Mouse (Mus musculus): Measurements from ENCODE around the gene Atxn7l1.

The Atxn7l1 gene

GRCm38 (mm10) chr12:33358345-33358744 is 210.9 kb downstream of the Atxn7l1 start:
- no peak for DNase-seq (ENCODE audit: low read depth in 1 of 2, low spot score in 2 of 2)

GRCm38 (mm10) chr12:33359209-33359608 is 211.7 kb downstream of the Atxn7l1 start:
- no peak for DNase-seq (ENCODE audit: low read depth in 1 of 2, low spot score in 2 of 2)

GRCm38 (mm10) chr12:33359878-33360482 is 212.5 kb downstream of the Atxn7l1 start:
- no peak for DNase-seq (ENCODE audit: low read depth in 1 of 2, low spot score in 2 of 2)

GRCm38 (mm10) chr12:33360729-33361128 is 213.2 kb downstream of the Atxn7l1 start:
- DNase-seq (ENCODE audit: low read depth in 1 of 2, low spot score in 2 of 2): no peak

- DNase-seq (ENCODE audit: low read depth in 1 of 2, low spot score in 2 of 2): no peak
Measured at GRCm38 (mm10) chr12:33364511-33364910, 217.0 kb downstream of the Atxn7l1 start.

GRCm38 (mm10) chr12:33365133-33365532 is 217.6 kb downstream of the Atxn7l1 start:
- no peak for DNase-seq (ENCODE audit: low read depth in 1 of 2, low spot score in 2 of 2)

GRCm38 (mm10) chr12:33369555-33369954 is 222.1 kb downstream of the Atxn7l1 start:
- DNase-seq (ENCODE audit: low read depth in 1 of 2, low spot score in 2 of 2): no peak

GRCm38 (mm10) chr12:33379624-33380445 is 232.3 kb downstream of the Atxn7l1 start:
- peak; percentile 52 to 61 for DNase-seq (ENCODE audit: low read depth in 1 of 2, low spot score in 2 of 2)

GRCm38 (mm10) chr12:33388842-33389241 is 241.3 kb downstream of the Atxn7l1 start:
- DNase-seq (ENCODE audit: low read depth in 1 of 2, low spot score in 2 of 2): peak in 1 of 2 experiments; percentile 19

GRCm38 (mm10) chr12:33390844-33391560 is 243.5 kb downstream of the Atxn7l1 start:
- DNase-seq (ENCODE audit: low read depth in 1 of 2, low spot score in 2 of 2): no peak

- DNase-seq (ENCODE audit: low read depth in 1 of 2, low spot score in 2 of 2): no peak
Measured at GRCm38 (mm10) chr12:33394804-33395623, 247.5 kb downstream of the Atxn7l1 start, which contains the start of gene Efcab10. Gene Efcab10, plus strand, starts transcription at chr12:33394854.

- no peak for DNase-seq (ENCODE audit: low read depth in 1 of 2, low spot score in 2 of 2)
Measured at GRCm38 (mm10) chr12:33403265-33403693, 255.8 kb downstream of the Atxn7l1 start.

GRCm38 (mm10) chr12:33404996-33405395 is 257.5 kb downstream of the Atxn7l1 start:
- DNase-seq (ENCODE audit: low read depth in 1 of 2, low spot score in 2 of 2): no peak

GRCm38 (mm10) chr12:33405398-33406026 is 258.0 kb downstream of the Atxn7l1 start:
- no peak for DNase-seq (ENCODE audit: low read depth in 1 of 2, low spot score in 2 of 2)

- no peak for DNase-seq (ENCODE audit: low read depth in 1 of 2, low spot score in 2 of 2)
Measured at GRCm38 (mm10) chr12:33411580-33412151, 264.2 kb downstream of the Atxn7l1 start.

Measured in monocyte, adult 2 months (primary cell).